Mouse (Mus musculus) stomach, embryonic 14.5 days (tissue): ENCODE data around the gene Krt18. TPM values are rescaled to one million over a fixed set of nuclear protein-coding genes. Genes with fewer than 3 reads are reported as not detected.

Experiments
- ATAC-seq: fragments of 200-750 bp; cut with Nextera tagmentation; 2 replicates; pipeline ENCODE4 v1.8.0; 2017; ENCODE audit warnings: low read depth, moderate TSS enrichment; ENCODE audit not compliant: insufficient number of reproducible peaks, insufficient read depth, low FRiP score
- H3K27ac ChIP-seq: fragments of 300-500 bp; sonication (generic); 2 replicates; pipeline ENCODE4 v1.5.1; 2014; ENCODE audit warnings: mild to moderate bottlenecking, low read length, moderate library complexity, mixed read lengths
- H3K27me3 ChIP-seq: fragments of 300-500 bp; sonication (generic); 2 replicates; pipeline ENCODE4 v1.6.1; 2014; ENCODE audit warnings: low read length, control low read depth, mixed read lengths; ENCODE audit not compliant: control insufficient read depth, insufficient read depth
- H3K36me3 ChIP-seq: fragments of 300-500 bp; sonication (generic); 2 replicates; pipeline ENCODE4 v1.6.1; 2014; ENCODE audit warnings: mild to moderate bottlenecking, control low read depth, low read length, moderate library complexity, mixed read lengths; ENCODE audit not compliant: control insufficient read depth, insufficient read depth
- H3K4me1 ChIP-seq: fragments of 300-500 bp; sonication (generic); 2 replicates; pipeline ENCODE4 v1.6.1; 2014; ENCODE audit warnings: low read length, control low read depth, mixed read lengths; ENCODE audit not compliant: control insufficient read depth, insufficient read depth
- H3K4me2 ChIP-seq: fragments of 300-500 bp; sonication (generic); replicated peaks from 2 replicates; pipeline ENCODE4 v1.6.1; 2014; ENCODE audit warnings: low read depth, low read length, control low read depth
- H3K4me3 ChIP-seq: fragments of 300-500 bp; sonication (generic); 2 replicates; pipeline ENCODE4 v1.5.1; 2014; ENCODE audit warnings: low read depth, low read length, control low read depth
- H3K9ac ChIP-seq: fragments of 300-500 bp; sonication (generic); replicated peaks from 2 replicates; pipeline ENCODE4 v1.6.1; 2014; ENCODE audit warnings: low read depth, mild to moderate bottlenecking, control low read depth, low read length, moderate library complexity, mixed read lengths
- H3K9me3 ChIP-seq: fragments of 300-500 bp; sonication (generic); 2 replicates; pipeline ENCODE4 v1.6.1; 2016; ENCODE audit warnings: low read depth, low read length, control low read depth; ENCODE audit not compliant: control insufficient read depth
- WGBS: fragments of 180-500 bp; shearing (Covaris S2); extraction: QIAGEN DNeasy Blood & Tissue Kit; methylation state at CpG from one replicate; pipeline ENCODE4 v1.1.7; 2014; 5-methylcytosine and 5-hydroxymethylcytosine counted together
- polyA plus RNA-seq: library from polyadenylated mRNA; unstranded; fragments of >200 nt; fragmentation: Nextera tagmentation; extraction: Ambion mirVana; gene quantifications from 2 replicates; pipeline ENCODE4 v1.2.1, GENCODE M21; 2014

Krt18 gene
- polyA plus RNA-seq, 1 experiment from 2014 or later = 407 TPM

DNA sequence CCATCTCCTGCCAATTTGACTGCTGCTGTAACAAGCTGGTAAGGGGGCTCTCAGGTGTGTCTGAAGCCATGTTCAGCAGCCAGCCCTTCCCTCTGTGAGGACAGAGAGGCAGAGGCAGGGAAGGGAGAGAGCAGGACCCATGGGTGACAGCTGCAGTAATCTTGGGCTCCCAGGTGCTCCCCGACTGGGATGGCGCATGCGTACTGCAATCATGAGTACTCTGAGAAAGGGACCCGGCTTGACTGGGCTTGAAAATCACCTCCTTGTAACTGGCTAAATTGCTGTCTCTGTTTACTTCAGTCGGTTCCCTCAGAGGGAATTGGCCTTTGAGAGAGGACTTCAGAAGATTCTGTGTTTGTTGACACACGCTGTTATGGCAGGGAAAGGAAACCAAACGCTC, 14.0 kb downstream of the Krt18 start:
- H3K4me1 ChIP-seq = no peaks in the 10 kb centered on the region
- no peaks in the 10 kb centered on the region for H3K36me3 ChIP-seq
- ATAC-seq = no peak
- WGBS = 32% methylated on average over 7 of the region's 7 CpGs
- no peak overlapping the region for H3K4me2 ChIP-seq
- H3K27me3 ChIP-seq = no peaks in the 10 kb centered on the region
- H3K27ac ChIP-seq = no peak overlapping the region
- H3K9me3 ChIP-seq = no peaks in the 10 kb centered on the region
- H3K4me3 ChIP-seq = no peak overlapping the region
- H3K9ac ChIP-seq = no peak overlapping the region

DNA sequence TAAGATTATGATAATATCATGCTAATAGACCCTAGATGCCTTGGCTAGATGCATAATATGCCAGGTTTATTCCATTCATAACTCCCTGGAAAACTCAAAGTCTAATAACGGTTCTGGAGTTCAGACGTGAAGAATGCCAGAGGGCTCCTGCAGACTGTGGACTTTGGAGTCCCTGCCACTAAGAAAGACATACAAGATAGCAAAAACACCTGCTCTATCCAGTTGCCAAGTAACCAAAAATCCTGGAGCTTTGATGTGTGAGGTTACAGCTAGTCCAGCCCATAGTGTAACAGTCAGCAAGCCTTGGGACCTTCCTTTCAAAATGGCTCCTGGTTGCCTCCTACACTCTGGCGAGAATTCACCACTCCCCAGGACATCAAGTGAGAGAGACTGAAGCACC, 16.8 kb downstream of the Krt18 start:
- Histone ChIP-seq H3K4me2 (no peak overlapping the region), H3K27me3 (no peaks in the 10 kb centered on the region), H3K9ac (no peak overlapping the region), H3K27ac (no peak overlapping the region), H3K4me3 (no peak overlapping the region), H3K36me3 (no peaks in the 10 kb centered on the region), H3K4me1 (no peaks in the 10 kb centered on the region), H3K9me3 (no peaks in the 10 kb centered on the region)
- no peak for ATAC-seq
- WGBS = 73% methylated on average over 3 of the region's 3 CpGs

DNA sequence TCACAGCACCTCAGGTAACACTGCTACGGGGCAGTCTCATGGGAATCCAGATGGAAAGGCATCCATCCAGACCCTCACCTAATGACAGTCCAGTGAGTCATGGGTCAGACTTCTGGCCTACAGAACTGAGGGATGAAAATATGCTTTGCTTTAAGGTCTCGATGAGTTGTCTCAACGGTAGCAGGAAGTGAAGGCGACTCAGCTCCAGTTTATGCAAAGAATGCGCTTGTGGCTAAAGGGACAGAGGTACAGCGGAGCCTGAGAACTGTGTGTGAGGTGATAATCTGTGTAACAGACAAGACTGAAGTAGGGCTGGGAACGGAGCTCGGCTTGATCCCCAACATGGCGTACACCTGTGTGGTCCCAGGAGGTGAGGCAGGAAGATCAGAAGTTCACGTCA, 17.7 kb downstream of the Krt18 start:
- no peak for ATAC-seq
- H3K4me2 ChIP-seq = no peak overlapping the region
- WGBS = 83% methylated on average over 10 of the region's 10 CpGs
- no peak overlapping the region for H3K4me3 ChIP-seq
- no peaks in the 10 kb centered on the region for H3K9me3 ChIP-seq
- no peaks in the 10 kb centered on the region for H3K27me3 ChIP-seq
- no peaks in the 10 kb centered on the region for H3K4me1 ChIP-seq
- no peak overlapping the region for H3K27ac ChIP-seq
- H3K9ac ChIP-seq = no peak overlapping the region
- no peaks in the 10 kb centered on the region for H3K36me3 ChIP-seq

DNA sequence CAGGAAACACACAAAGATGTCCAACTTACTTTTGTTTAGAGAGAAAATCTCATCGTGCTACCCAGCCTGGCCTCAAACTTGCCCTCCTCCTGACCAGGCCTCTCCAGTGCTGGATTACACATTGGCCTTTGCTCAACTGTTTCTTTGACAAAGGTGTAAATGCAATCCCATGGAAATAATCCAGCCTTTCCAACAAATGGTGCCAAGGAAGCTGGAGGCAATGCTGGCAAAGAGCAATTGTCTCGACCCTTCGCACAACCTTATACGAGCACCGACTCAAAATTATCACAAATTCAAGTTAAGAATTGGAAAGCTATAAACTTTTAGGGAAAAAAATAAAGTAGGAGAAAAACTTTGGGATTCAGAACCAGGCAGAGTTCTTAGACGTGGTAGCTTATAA, 20.0 kb downstream of the Krt18 start:
- Histone ChIP-seq H3K4me3 (no peak overlapping the region), H3K9ac (no peak overlapping the region), H3K36me3 (no peaks in the 10 kb centered on the region), H3K9me3 (no peaks in the 10 kb centered on the region), H3K27me3 (no peaks in the 10 kb centered on the region), H3K27ac (no peak overlapping the region), H3K4me1 (0 out of 2 replicates have a peak, but pooled peaks cover 3% of the 10 kb centered on the region), H3K4me2 (no peak overlapping the region)
- 89% methylated on average over 6 of the region's 6 CpGs for WGBS
- ATAC-seq = no peak

DNA sequence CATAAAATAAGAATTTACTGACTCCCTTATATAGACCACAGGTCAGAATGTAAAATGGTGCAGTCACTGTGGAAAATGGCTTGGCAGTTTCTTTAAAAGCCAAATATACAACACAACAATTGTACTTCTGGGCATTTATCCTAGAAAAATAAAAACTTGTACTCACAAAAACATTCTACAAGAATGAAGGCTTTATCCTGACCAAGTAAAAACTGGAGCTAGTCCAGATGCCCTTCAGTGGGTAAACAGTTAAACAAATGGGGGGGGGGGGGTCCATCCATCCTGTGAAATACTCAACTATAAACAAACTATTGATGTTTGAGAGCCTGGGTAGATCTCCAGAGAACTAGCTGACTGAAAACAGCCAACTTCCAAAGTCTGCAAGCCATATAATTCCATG, 21.9 kb downstream of the Krt18 start:
- Histone ChIP-seq H3K27me3 (no peaks in the 10 kb centered on the region), H3K4me2 (no peak overlapping the region), H3K9ac (no peak overlapping the region), H3K4me3 (no peak overlapping the region), H3K36me3 (no peaks in the 10 kb centered on the region), H3K4me1 (0 out of 2 replicates have a peak, but pooled peaks cover 3% of the 10 kb centered on the region), H3K9me3 (no peaks in the 10 kb centered on the region), H3K27ac (no peak overlapping the region)
- no peak for ATAC-seq

DNA sequence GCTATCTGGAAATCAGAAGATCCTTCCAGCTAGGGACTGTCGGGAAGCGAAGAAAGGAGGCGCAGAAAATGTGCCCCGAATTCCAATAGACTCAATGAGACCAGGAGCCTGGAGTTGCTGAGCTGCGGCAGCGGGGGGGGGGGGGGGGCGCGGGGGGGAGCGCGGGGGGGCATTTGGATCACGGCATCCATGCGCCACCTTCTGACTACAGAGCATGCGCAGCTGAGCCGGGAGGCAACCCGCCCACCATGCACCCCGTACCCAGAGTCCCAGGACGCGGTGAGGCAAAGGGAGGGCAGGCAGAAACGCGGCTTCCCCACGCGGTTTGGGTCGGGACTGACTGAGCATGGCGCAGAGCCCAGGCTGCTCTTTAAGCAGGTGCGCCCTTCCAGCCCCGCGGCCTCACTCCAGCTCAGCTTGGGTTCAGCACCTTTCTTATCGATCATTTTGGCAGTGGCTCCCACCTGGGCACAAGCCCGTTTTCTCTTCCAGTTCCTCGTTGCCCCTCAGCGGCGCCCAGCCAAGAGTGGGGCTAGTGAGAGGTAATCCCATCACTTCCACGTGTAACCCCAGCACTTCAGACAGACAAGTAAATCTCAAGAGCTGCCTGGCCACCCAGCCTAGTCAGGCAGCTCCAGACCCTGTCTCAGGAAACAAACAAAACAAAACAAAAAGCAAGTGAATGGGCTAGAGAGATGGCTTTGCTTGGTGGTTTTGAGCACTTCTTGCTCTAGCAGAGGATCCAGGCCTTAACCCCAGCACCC, 24.1 kb downstream of the Krt18 start:
- WGBS = 1% methylated on average over 27 of the region's 33 CpGs

DNA sequence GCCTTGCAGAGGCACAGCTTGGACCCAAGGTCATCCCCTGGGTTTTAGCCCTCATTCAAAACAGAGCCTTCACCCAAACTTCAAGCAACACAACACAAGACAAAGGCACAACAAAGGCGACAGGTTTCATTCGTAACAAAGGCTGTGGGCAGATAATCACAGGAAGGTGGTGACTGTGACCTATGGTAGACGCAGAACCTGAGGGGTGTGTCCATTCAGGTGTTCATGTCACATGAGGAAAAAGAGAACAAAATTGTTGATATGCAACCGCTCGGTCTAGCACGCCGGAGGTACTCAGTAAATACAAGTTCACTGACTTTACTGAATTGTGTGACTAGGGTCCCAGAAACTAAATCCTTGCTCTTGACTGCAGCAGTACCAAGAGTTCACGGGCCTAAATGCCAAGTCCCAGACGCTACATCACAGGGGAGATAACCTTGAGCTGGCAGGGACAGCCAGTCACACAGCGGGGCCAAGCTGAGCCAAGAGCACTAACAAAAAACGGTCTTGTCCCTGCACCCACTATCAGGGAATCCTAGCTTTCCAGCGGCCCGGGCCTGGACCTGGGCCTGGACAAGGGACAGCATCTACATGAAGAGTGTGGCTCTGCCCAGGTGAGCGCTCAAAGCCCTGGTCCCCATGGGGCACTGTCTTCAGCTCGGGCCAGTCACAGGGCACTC, 28.7 kb downstream of the Krt18 start:
- no peaks in the 10 kb centered on the region for H3K36me3 ChIP-seq
- H3K27me3 ChIP-seq = no peaks in the 10 kb centered on the region
- WGBS = 84% methylated on average over 15 of the region's 15 CpGs
- H3K4me2 ChIP-seq = no peak overlapping the region
- H3K27ac ChIP-seq = no peak overlapping the region
- ATAC-seq = no peak
- H3K9me3 ChIP-seq = no peaks in the 10 kb centered on the region
- no peak overlapping the region for H3K9ac ChIP-seq
- 0 out of 2 replicates have a peak, but pooled peaks cover 3% of the 10 kb centered on the region for H3K4me1 ChIP-seq
- H3K4me3 ChIP-seq = no peak overlapping the region

More for the DNA sequence above, 24.1 kb downstream of the Krt18 start:
- Histone ChIP-seq H3K4me1 (0 out of 2 replicates have a peak, but pooled peaks cover 3% of the 10 kb centered on the region), H3K4me2 (peak overlapping the region; percentile 69), H3K4me3 (peak overlapping the region; percentile 36), H3K36me3 (no peaks in the 10 kb centered on the region), H3K27me3 (no peaks in the 10 kb centered on the region), H3K27ac (peak overlapping the region; percentile 69), H3K9ac (peak overlapping the region; percentile 21; the same call in 1 of the 2 replicates), H3K9me3 (no peaks in the 10 kb centered on the region)
- ATAC-seq = peak; percentile 83

DNA sequence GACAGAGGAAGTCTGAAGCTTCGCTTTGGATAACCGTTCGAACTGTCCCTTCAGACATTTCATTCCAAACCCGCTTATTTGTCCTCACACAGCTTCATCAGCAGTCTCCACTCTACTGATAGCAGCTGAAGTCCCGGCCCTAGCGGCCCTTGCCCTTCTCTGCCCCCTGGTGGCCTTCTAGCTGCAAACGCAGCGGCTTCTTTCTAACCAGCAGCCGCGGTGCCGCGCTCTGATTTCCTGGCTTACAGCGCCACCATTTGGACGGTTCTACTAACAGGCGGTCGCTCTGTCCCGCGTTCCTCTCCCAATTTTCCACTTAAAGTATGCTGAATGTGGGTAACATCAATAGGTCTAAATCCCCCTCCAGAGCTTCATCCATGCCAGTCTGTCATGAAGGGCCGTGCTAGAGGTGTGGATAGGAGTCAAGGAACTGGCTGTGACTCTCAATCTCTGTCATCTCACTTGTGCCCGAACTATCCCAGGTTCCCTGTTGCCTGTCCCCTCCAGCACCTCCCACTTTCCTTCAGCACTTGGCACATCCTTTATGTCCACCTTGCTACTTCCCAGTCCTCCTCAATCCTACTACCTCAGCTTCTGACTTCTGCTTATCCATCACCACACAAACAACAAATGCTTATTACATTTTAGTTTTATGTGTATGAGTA, 37.8 kb downstream of the Krt18 start:
- ATAC-seq = peak; percentile 62; the same call in 1 of the 2 replicates
- H3K4me3 ChIP-seq = no peak overlapping the region
- H3K9me3 ChIP-seq = no peaks in the 10 kb centered on the region
- H3K9ac ChIP-seq = no peak overlapping the region
- 4% methylated on average over 20 of the region's 20 CpGs for WGBS
- no peaks in the 10 kb centered on the region for H3K36me3 ChIP-seq
- no peaks in the 10 kb centered on the region for H3K27me3 ChIP-seq
- peaks cover 10% of the 10 kb centered on the region for H3K4me1 ChIP-seq
- H3K4me2 ChIP-seq = no peak overlapping the region
- no peak overlapping the region for H3K27ac ChIP-seq
